Mouse (Mus musculus): ENCODE data around the gene Mettl5. TPM values are rescaled to one million over a fixed set of nuclear protein-coding genes. Genes with fewer than 3 reads are reported as not detected.
A peak's percentile ranks its signal among the peaks of the same experiment; 100 is the strongest.

Gene Mettl5
- polyA plus RNA-seq, 1 experiment from 2014 or later = 47.0 TPM

- no peaks in the 10 kb centered on the region for H3K27me3 ChIP-seq (ENCODE audit: insufficient read depth, low read length)
- H3K4me2 ChIP-seq (ENCODE audit: low read length) = peak overlapping the region; percentile 98
- no peaks in the 10 kb centered on the region for H3K4me1 ChIP-seq (replicated peaks; ENCODE audit: insufficient read depth, low read length)
- peak overlapping the region; percentile 99 for H3K4me3 ChIP-seq (replicated peaks; ENCODE audit: low read depth, low read length)
- TF ChIP-seq CTCF (IDR thresholded peaks at IDR 0.05; ENCODE audit: low read depth) = 0 out of 2 replicates have a peak, but pooled peaks have one; percentile 3
- WGBS = under 1% methylated on average over 55 of the region's 55 CpGs
- 0 out of 2 replicates have a peak, but pooled peaks cover 4% of the 10 kb centered on the region for H3K36me3 ChIP-seq (ENCODE audit: insufficient read depth, low read length)
- no peaks in the 10 kb centered on the region for H3K9me3 ChIP-seq (replicated peaks; ENCODE audit: low read length)
- DNase-seq (ENCODE audit: low spot score) (peak; percentile 81), ATAC-seq (replicated peaks; ENCODE audit: low FRiP score, low read depth) (peak; percentile 54)
- H3K27ac ChIP-seq = peak overlapping the region; percentile 96
- H3K9ac ChIP-seq (ENCODE audit: low read depth, low read length) = peak overlapping the region; percentile 100
These were observed 12.5 kb upstream of the Mettl5 start for GRCm38 (mm10) chr2:69897618-69898575.

GRCm38 (mm10) chr2:69897039-69897617 lies 11.7 kb upstream of the Mettl5 start, which contains the start of gene Ubr3:
TSS of gene Ubr3 (plus strand) at chr2:69897246.
- TF ChIP-seq CTCF (IDR thresholded peaks at IDR 0.05; ENCODE audit: low read depth) = no peak
- peak; percentile 98 for DNase-seq (ENCODE audit: low spot score)
- Histone ChIP-seq H3K27me3 (ENCODE audit: insufficient read depth, low read length) (no peaks in the 10 kb centered on the region), H3K4me3 (replicated peaks; ENCODE audit: low read depth, low read length) (peak within 1 kb of the TSS; percentile 99), H3K9ac (ENCODE audit: low read depth, low read length) (peak within 1 kb of the TSS; percentile 100), H3K4me1 (replicated peaks; ENCODE audit: insufficient read depth, low read length) (no peaks in the 10 kb centered on the region), H3K36me3 (ENCODE audit: insufficient read depth, low read length) (0 out of 2 replicates have a peak, but pooled peaks cover 4% of the 10 kb centered on the region), H3K4me2 (ENCODE audit: low read length) (peak within 1 kb of the TSS; percentile 98), H3K27ac (peak within 1 kb of the TSS; percentile 96), H3K9me3 (replicated peaks; ENCODE audit: low read length) (no peaks in the 10 kb centered on the region)
- WGBS = under 1% methylated on average over 62 of the region's 65 CpGs
- peak; percentile 100 for ATAC-seq (replicated peaks; ENCODE audit: low FRiP score, low read depth)

DNA sequence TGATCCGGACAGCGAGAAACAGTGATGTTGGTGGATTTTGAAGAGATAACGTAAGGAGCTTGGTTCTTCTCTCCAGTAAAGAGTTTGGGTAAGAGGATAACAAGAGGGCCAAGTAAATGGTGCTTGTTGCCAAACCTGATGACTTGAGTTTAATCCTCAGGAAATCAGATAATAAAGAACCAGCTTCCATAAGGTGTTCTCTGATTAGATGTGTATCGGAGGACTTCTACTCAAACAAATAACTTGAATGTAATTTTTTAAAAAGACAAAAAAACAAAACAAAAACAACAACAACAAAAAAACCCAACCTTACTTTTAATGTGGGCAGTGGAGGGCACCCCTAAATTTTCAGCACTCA lies 10.8 kb upstream of the Mettl5 start:
- WGBS = 94% methylated on average over 4 of the region's 4 CpGs
- DNase-seq (ENCODE audit: low spot score) = no peak

DNA sequence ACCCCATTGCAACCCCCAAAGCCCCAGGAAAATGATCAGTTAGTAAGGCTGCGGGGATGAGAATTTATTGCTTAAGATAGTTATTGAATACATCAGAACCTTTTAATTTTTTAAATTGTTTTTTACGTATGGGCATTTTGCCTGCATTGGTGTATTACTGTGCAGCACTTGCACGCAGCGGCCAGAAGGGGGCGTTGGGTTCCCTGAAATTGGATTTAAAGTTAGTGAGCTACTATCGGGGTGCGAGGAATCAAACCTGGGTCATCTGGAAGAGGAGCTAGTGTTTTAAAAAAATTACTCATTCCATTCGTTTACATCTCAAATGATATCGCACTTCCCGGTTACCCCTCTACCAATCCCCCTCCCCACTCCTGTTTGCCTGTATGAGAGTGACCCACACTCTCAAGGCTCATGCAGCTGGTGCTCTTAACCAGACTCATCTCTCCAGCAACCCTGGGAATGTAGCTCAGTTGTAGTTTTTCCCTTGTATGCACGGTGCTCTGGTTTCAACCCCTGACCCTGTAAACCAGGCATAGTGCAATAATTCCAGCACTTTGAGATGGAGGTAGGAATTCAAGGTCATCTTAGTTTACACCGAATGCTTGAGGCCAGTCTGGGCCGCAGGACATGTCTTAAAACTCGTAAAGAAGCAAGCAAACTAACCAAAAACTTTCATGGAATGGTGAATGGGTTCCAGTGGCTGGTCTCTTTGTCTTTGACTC lies 10.2 kb upstream of the Mettl5 start:
- Histone ChIP-seq H3K4me1 (replicated peaks; ENCODE audit: insufficient read depth, low read length) (no peaks in the 10 kb centered on the region), H3K9ac (ENCODE audit: low read depth, low read length) (no peak overlapping the region), H3K9me3 (replicated peaks; ENCODE audit: low read length) (no peaks in the 10 kb centered on the region), H3K4me3 (replicated peaks; ENCODE audit: low read depth, low read length) (no peak overlapping the region), H3K4me2 (ENCODE audit: low read length) (no peak overlapping the region), H3K27ac (no peak overlapping the region), H3K36me3 (ENCODE audit: insufficient read depth, low read length) (no peaks in the 10 kb centered on the region), H3K27me3 (ENCODE audit: insufficient read depth, low read length) (no peaks in the 10 kb centered on the region)
- no peak for ATAC-seq (replicated peaks; ENCODE audit: low FRiP score, low read depth)
- WGBS = 59% methylated on average over 14 of the region's 14 CpGs
- TF ChIP-seq CTCF (IDR thresholded peaks at IDR 0.05; ENCODE audit: low read depth) = peak; percentile 48
- DNase-seq (ENCODE audit: low spot score) = no peak

More for the DNA sequence above, 10.8 kb upstream of the Mettl5 start:
- ATAC-seq (replicated peaks; ENCODE audit: low FRiP score, low read depth) = no peak
- TF ChIP-seq CTCF (IDR thresholded peaks at IDR 0.05; ENCODE audit: low read depth) = no peak
- H3K4me3 ChIP-seq (replicated peaks; ENCODE audit: low read depth, low read length) = no peak overlapping the region
- no peak overlapping the region for H3K4me2 ChIP-seq (ENCODE audit: low read length)
- no peak overlapping the region for H3K9ac ChIP-seq (ENCODE audit: low read depth, low read length)
- no peaks in the 10 kb centered on the region for H3K27me3 ChIP-seq (ENCODE audit: insufficient read depth, low read length)
- 0 out of 2 replicates have a peak, but pooled peaks cover 3% of the 10 kb centered on the region for H3K36me3 ChIP-seq (ENCODE audit: insufficient read depth, low read length)
- no peaks in the 10 kb centered on the region for H3K9me3 ChIP-seq (replicated peaks; ENCODE audit: low read length)
- H3K4me1 ChIP-seq (replicated peaks; ENCODE audit: insufficient read depth, low read length) = no peaks in the 10 kb centered on the region
- no peak overlapping the region for H3K27ac ChIP-seq

GRCm38 (mm10) chr2:69893891-69894290 lies 8.5 kb upstream of the Mettl5 start:
- no peak for TF ChIP-seq CTCF (IDR thresholded peaks at IDR 0.05; ENCODE audit: low read depth)
- ATAC-seq (replicated peaks; ENCODE audit: low FRiP score, low read depth) (no peak), DNase-seq (ENCODE audit: low spot score) (no peak)
- no peaks in the 10 kb centered on the region for H3K27me3 ChIP-seq (ENCODE audit: insufficient read depth, low read length)
- no peak overlapping the region for H3K9ac ChIP-seq (ENCODE audit: low read depth, low read length)
- H3K4me3 ChIP-seq (replicated peaks; ENCODE audit: low read depth, low read length) = no peak overlapping the region
- no peak overlapping the region for H3K27ac ChIP-seq
- no peaks in the 10 kb centered on the region for H3K9me3 ChIP-seq (replicated peaks; ENCODE audit: low read length)
- H3K36me3 ChIP-seq (ENCODE audit: insufficient read depth, low read length) = no peaks in the 10 kb centered on the region
- H3K4me1 ChIP-seq (replicated peaks; ENCODE audit: insufficient read depth, low read length) = no peaks in the 10 kb centered on the region
- no peak overlapping the region for H3K4me2 ChIP-seq (ENCODE audit: low read length)
- 86% methylated on average over 5 of the region's 5 CpGs for WGBS

GRCm38 (mm10) chr2:69893145-69893544 lies 7.7 kb upstream of the Mettl5 start:
- H3K36me3 ChIP-seq (ENCODE audit: insufficient read depth, low read length) = no peaks in the 10 kb centered on the region
- H3K27me3 ChIP-seq (ENCODE audit: insufficient read depth, low read length) = no peaks in the 10 kb centered on the region
- H3K27ac ChIP-seq = no peak overlapping the region
- TF ChIP-seq CTCF (IDR thresholded peaks at IDR 0.05; ENCODE audit: low read depth) = no peak
- DNase-seq (ENCODE audit: low spot score) = no peak
- WGBS = 59% methylated on average over 1 of the region's 1 CpGs
- no peak overlapping the region for H3K4me3 ChIP-seq (replicated peaks; ENCODE audit: low read depth, low read length)
- ATAC-seq (replicated peaks; ENCODE audit: low FRiP score, low read depth) = no peak
- H3K9ac ChIP-seq (ENCODE audit: low read depth, low read length) = no peak overlapping the region
- no peak overlapping the region for H3K4me2 ChIP-seq (ENCODE audit: low read length)
- H3K4me1 ChIP-seq (replicated peaks; ENCODE audit: insufficient read depth, low read length) = no peaks in the 10 kb centered on the region
- no peaks in the 10 kb centered on the region for H3K9me3 ChIP-seq (replicated peaks; ENCODE audit: low read length)

All from kidney, postnatal 0 days (tissue).